16 mouse cellular contexts compared by ENCODE assay signal in genomic region chr10:70279349-70279748, GRCm38 (mm10). TPM values are rescaled to one million over a fixed set of nuclear protein-coding genes. Genes with fewer than 3 reads are reported as not detected.
DNase-seq lines count a peak whose midpoint lies in the region; ATAC-seq and TF ChIP-seq lines count a peak whose summit lies in the region.
"Had no signal": no experiment of that assay in that cellular context is flagged by ENCODE, and none has a peak within 500 bp of the region (broad histone marks: within the 10 kb centered on the region; RNA-seq: fewer than 3 reads in every experiment).

No protein-coding gene starts in this region.

- POLR2A ChIA-PET in Patski (lab: Charles Lee) = no interaction called here

- in situ Hi-C loops in Patski (cut with MboI; ENCODE audit: low pct_unique_long_range_greater_than_20kb) = loop anchor here (25.0 kb wide), 1 partner anchor 842 kb away; no protein-coding TSS in a partner anchor

- ATAC-seq in hindbrain, postnatal 0 days = no peak
- ATAC-seq in lung, embryonic 14.5 days (ENCODE audit: insufficient read depth) = no peak
- no peak for ATAC-seq in Patski

- H3K4me1 ChIP-seq in hindbrain, postnatal 0 days (ENCODE audit: insufficient read depth, low read length) = no peaks in the 10 kb centered on the region
- H3K4me1 ChIP-seq in hindbrain, embryonic 10.5 days (replicated peaks) = no peaks in the 10 kb centered on the region
- H3K4me1 ChIP-seq in lung, embryonic 14.5 days (ENCODE audit: insufficient read depth) = no peaks in the 10 kb centered on the region
- H3K4me1 ChIP-seq: heart, embryonic 12.5 days; liver, embryonic 13.5 days had no signal

- no peak overlapping the region for H3K27ac ChIP-seq in hindbrain, postnatal 0 days
- H3K27ac ChIP-seq in hindbrain, embryonic 10.5 days = no peak overlapping the region
- no peak overlapping the region for H3K27ac ChIP-seq in lung, embryonic 14.5 days (ENCODE audit: low read depth)
- H3K27ac ChIP-seq: liver, embryonic 13.5 days had no signal

- CTCF ChIA-PET in Patski (lab: Charles Lee) = no interaction called here

- H3K4me2 ChIP-seq in hindbrain, postnatal 0 days (ENCODE audit: low read depth, low read length) = no peak overlapping the region
- H3K4me2 ChIP-seq in lung, embryonic 14.5 days = no peak overlapping the region
- H3K4me2 ChIP-seq: heart, embryonic 12.5 days; liver, embryonic 13.5 days had no signal

- TF ChIP-seq CTCF in hindbrain, postnatal 0 days (IDR thresholded peaks at IDR 0.05; ENCODE audit: low read depth) = peak; percentile 45
- TF ChIP-seq CTCF in lung, embryonic 14.5 days (IDR thresholded peaks at IDR 0.05; ENCODE audit: low read depth) = peak; percentile 47
- peak; percentile 56 for TF ChIP-seq CTCF in Patski (IDR thresholded peaks at IDR 0.05)

- WGBS in hindbrain, postnatal 0 days = 75% methylated on average over 8 of the region's 8 CpGs
- WGBS in hindbrain, embryonic 10.5 days = 75% methylated on average over 8 of the region's 8 CpGs
- WGBS in lung, embryonic 14.5 days = 78% methylated on average over 8 of the region's 8 CpGs

- no peaks in the 10 kb centered on the region for H3K27me3 ChIP-seq in hindbrain, postnatal 0 days (ENCODE audit: insufficient read depth, low read length)
- no peaks in the 10 kb centered on the region for H3K27me3 ChIP-seq in hindbrain, embryonic 10.5 days (ENCODE audit: insufficient read depth, poor library complexity, severe bottlenecking)
- no peaks in the 10 kb centered on the region for H3K27me3 ChIP-seq in lung, embryonic 14.5 days (ENCODE audit: insufficient read depth, low read length)
- no peaks in the 10 kb centered on the region for H3K27me3 ChIP-seq in Patski
- H3K27me3 ChIP-seq: heart, embryonic 12.5 days; liver, embryonic 13.5 days had no signal

- H3K9ac ChIP-seq in hindbrain, postnatal 0 days (replicated peaks; ENCODE audit: low read length) = no peak overlapping the region
- no peak overlapping the region for H3K9ac ChIP-seq in lung, embryonic 14.5 days
- H3K9ac ChIP-seq: heart, embryonic 12.5 days; liver, embryonic 13.5 days had no signal

- H3K9me3 ChIP-seq in hindbrain, postnatal 0 days (ENCODE audit: low read length) = no peaks in the 10 kb centered on the region
- H3K9me3 ChIP-seq in hindbrain, embryonic 10.5 days = no peaks in the 10 kb centered on the region
- no peaks in the 10 kb centered on the region for H3K9me3 ChIP-seq in lung, embryonic 14.5 days (ENCODE audit: low read depth, low read length)
- H3K9me3 ChIP-seq: liver, embryonic 13.5 days had no signal

- no peaks in the 10 kb centered on the region for H3K36me3 ChIP-seq in hindbrain, postnatal 0 days (ENCODE audit: insufficient read depth, low read length)
- no peaks in the 10 kb centered on the region for H3K36me3 ChIP-seq in hindbrain, embryonic 10.5 days
- H3K36me3 ChIP-seq in lung, embryonic 14.5 days (ENCODE audit: insufficient read depth) = 0 out of 2 replicates have a peak, but pooled peaks cover 4% of the 10 kb centered on the region
- H3K36me3 ChIP-seq: heart, embryonic 12.5 days; liver, embryonic 13.5 days had no signal

- no peak overlapping the region for H3K4me3 ChIP-seq in hindbrain, postnatal 0 days (ENCODE audit: low read length)
- no peak overlapping the region for H3K4me3 ChIP-seq in hindbrain, embryonic 10.5 days
- no peak overlapping the region for H3K4me3 ChIP-seq in lung, embryonic 14.5 days (ENCODE audit: low read depth, low read length)
- H3K4me3 ChIP-seq: erythroblast, embryonic 14.5 days; heart, embryonic 12.5 days; liver, embryonic 13.5 days had no signal

- no peak for DNase-seq in hindbrain, postnatal 0 days (ENCODE audit: low spot score)
- DNase-seq in hindbrain, embryonic 10.5 days (ENCODE audit: low spot score) = no peak
- no peak for DNase-seq in lung, embryonic 14.5 days
- no peak for DNase-seq in lung, postnatal 14 days
- DNase-seq in A20 (ENCODE audit: low read depth, low spot score) (peak; percentile 23), Patski (ENCODE audit: low read depth, low spot score) (no peak)
- DNase-seq in left cerebral cortex, adult 11 months (ENCODE audit: low spot score) = no peak
- DNase-seq: adrenal gland, postnatal 14 days; cerebellum, postnatal 14 days; gastrocnemius, postnatal 25 days; heart, postnatal 4 days; liver, embryonic 13.5 days; thymus, postnatal 36 days had no signal

RNA-seq across cellular contexts. Expression of gene Slc16a9, which starts 34.4 kb away (rescaled TPM):
- 7.3 and 11.6 TPM in 2 replicates for total RNA-seq in hindbrain, postnatal 0 days (2014; rRNA removed)
- 4.5 and 4.7 TPM in 2 replicates for polyA plus RNA-seq in hindbrain, postnatal 0 days (2015; fragmentation: Nextera tagmentation; extraction: Ambion mirVana)
- polyA plus RNA-seq in hindbrain, embryonic 10.5 days (2016; fragmentation: Nextera tagmentation; extraction: Ambion mirVana) = 0.40 and 0.58 TPM in 2 replicates
- 6.3 and 6.9 TPM in 2 replicates for polyA plus RNA-seq in lung, embryonic 14.5 days (2014; fragmentation: Nextera tagmentation; extraction: Ambion mirVana)
- 0.42 TPM for polyA plus RNA-seq in Patski (2021)
- total RNA-seq: neutrophil, adult 5-6 weeks had no signal
- polyA plus RNA-seq: erythroblast, embryonic 14.5 days had no signal
